Mouse (Mus musculus): ENCODE results near the gene Uhrf2.

GRCm38 (mm10) chr19:30050584-30050983 is 20.3 kb downstream of the Uhrf2 start:
- TF ChIP-seq CTCF (conservative IDR thresholded peaks at IDR 0.05; ENCODE audit: low read length) (no peak), POU5F1 (IDR thresholded peaks at IDR 0.05; ENCODE audit: borderline replicate concordance, low read length) (no peak)

Measured in E14TG2a.4 (cell line).